Mouse (Mus musculus): ENCODE measurements around the gene Slc41a2.

Slc41a2 gene

DNA sequence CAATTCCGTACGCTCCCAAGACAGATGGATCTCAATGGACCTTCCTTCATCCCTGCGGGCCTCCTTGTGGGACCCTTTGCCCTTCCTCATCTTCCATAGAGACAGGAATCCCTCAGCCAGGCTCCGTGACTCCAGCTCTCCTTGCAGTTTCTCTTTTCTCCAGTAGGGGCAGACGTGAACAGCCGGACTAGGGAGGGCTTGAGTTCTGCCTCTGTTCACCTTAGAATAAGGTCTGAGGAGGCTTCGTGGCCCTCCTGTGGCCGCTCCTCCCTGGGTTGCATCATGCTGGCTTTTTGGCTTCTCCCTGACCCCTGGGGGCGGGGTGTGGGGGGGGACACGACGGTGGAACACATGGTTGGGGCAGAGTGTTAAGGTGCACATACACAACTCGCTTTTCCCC, 118.0 kb downstream of the Slc41a2 start:
- DNase-seq: peak; percentile 94

- DNase-seq: no peak
Measured at GRCm38 (mm10) chr10:83218778-83219177, 118.9 kb downstream of the Slc41a2 start.

DNA sequence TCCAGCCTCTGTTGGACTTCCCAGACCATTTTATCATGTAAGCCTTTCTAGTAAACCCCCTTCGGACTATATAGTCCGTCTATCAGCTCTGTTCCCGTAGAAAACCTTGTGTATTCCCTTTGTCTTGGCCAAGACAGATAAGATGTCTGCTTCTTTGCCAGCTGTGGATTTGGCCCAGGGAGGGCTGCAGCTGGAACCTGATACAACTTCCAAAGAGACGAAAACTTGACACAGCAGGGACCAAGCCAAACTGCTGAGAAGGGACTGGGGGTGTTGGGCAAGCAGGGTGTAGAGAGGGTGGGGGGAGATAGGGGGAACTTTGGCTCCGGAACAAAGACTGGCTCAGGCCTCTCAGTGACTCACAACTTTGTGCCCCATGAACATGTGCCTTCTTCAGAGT, 120.4 kb downstream of the Slc41a2 start:
- DNase-seq: peak; percentile 95

GRCm38 (mm10) chr10:83215559-83215958, 122.1 kb downstream of the Slc41a2 start:
- DNase-seq: no peak

- DNase-seq: no peak
Measured at GRCm38 (mm10) chr10:83212618-83213017, 125.1 kb downstream of the Slc41a2 start.

- DNase-seq: no peak
Measured at GRCm38 (mm10) chr10:83210968-83211583, 126.6 kb downstream of the Slc41a2 start.

DNA sequence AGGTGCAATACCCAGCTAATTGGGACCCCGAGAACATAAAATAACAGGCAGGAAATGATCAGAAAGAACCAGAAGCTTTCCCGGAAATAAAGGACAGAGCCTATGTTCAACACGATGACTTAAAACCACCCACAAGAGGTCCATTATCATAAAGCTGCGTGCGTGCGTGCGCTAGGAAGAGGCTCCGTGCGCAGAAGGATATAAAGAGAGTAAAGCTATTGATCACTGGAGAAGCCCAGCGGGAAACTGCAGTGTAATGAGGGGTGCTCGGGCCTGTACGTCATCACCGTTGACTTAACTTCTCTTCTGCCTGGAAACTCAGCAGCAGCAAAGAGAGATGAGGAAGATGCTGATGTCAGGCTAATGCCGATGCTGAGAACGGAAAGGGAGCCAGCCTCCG, 127.6 kb downstream of the Slc41a2 start:
- DNase-seq: no peak

- no peak for DNase-seq
Measured at GRCm38 (mm10) chr10:83209388-83209787, 128.3 kb downstream of the Slc41a2 start.

DNA sequence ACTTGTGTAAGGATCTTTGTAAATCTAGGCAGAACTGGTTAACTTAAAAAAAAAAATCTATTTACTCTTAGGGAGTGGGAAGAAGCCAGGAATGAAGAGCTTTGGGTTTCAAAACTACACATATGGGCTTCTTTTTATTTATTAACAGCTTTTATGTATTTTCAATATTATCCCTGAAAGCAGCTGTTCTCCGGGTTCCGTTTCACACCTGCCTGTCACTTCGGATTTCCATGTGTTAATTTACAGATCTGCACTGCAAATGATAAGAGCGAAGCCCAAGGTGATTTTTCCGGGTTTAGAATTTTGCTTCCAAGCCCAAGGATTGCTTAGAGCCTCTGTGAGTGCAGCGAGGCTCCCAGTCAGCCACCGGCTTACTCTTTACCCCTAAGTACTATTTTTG, 129.2 kb downstream of the Slc41a2 start:
- DNase-seq: no peak

DNA sequence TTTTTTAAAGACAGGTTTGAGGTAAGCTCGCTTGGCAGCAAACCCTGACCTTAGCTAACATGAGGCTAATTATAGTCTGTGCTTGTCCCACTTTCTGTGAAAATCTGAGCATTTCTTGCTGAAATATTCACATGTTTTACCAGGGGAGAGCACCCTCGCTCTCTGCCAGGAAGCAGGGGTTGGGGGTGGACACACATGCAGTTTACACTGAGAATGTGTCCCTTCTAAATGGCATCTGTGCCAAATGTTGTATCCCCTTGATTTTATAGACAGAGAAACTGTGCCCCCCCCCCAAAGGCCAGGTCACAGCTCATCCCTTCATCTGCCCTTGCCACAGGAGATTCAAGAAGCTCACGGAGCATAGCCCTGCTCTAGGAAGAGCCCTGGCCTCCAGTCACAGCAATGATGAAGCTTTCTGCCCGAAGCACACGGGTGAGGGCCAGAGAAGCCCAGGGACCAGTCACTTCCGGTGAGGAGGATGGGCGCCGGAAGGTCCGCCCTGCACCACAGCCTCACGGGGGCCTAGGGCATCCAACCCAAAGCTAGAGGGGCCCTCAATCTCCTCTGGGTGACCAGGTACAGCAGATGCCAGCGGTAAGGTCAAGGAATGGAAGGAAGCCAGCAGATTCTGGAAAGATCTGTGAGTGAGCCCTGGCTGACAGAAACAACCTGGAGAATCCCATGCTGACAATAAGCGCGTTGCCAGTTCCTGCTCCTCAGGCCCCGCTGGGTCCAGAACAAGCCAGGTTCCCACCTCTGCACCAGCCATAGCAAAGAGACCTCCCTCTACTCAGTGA, 134.6 kb downstream of the Slc41a2 start:
- DNase-seq: no peak

DNA sequence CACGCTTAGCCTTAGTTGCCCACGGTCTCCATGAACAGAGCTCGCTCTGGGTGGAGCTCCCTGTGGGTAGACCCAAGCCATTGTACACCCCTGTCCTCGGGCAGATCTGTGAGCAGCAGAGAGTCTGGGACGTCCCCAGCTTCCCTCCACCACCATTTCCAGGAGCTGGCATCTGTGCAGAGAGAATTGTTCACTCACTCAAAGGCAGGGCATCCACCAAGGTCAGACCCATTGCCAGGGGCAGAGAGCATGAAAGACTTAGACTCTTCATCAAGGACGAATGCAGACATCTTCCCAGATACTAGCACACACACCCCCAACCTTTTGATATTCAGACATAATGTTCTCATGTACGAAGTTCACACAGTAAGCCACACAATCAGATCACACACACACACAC, 136.2 kb downstream of the Slc41a2 start:
- no peak for DNase-seq

DNA sequence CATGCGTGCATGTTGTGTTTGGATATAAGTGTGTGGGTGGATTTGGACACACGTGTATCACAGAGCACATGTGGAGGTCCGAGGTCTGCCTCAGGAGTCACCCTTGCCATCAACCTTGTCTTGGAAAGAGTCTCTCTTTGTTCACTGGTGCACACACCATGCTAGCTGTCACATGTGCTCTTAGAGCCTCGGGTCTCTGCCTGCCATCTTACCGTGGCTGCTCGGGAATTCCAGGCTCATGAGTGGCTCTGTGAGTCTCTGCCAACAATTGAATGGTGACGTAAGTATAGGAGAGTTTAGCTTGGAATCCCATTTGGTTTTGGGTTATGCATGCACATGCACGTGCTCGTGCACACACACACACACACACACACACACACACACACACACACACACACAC, 138.4 kb downstream of the Slc41a2 start:
- DNase-seq: no peak

DNA sequence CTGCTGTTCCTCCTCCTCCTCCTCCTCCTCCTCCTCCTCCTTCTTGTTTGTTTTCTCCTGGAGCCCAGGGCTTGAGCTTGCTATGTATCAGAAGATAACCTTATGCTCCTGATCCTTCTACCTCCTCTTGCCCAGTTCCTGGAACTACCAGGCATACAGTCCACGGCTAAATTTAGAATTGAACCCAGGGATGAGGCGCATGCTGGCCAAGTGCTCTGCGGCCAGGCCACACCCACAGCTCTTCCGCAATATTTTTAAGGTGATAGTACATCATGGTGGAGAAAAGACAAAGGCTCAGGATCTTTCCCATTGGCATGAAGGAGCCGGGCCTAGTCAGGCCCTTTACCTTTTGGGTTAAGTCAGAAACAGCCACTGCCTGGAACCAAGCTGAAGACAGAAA, 139.0 kb downstream of the Slc41a2 start:
- DNase-seq: no peak

DNA sequence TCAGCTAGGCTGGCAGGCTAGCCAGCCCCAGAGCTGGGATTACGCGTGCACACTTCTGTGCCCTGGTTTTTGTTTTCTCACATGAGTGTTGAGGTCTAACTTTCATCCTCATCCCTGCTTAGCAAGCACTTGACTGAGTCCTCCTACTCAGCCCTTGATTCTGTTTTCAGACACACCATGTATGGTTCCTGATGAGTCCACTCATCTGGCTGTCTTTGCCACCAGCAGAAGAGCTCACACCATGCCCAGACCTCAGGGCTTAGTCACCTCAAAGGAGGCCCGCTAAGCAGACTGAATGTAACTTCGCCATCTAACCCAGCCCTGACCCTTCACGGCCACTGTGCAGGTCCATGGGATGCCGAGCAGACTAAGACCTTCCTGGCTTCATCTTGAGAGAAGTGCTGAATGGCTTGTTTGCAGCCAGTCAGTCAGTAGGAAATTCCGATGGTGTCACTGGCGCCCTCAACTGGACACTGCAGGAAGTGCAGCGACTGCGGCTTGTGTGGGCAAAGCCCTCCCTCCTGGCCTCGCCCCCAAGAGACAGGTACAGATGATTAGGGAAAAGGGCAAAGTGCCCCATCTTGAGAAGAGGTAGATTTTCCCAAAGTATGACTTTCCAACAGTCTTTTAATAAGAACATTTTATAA, 139.9 kb downstream of the Slc41a2 start:
- peak; percentile 96 for DNase-seq

GRCm38 (mm10) chr10:83191982-83192381, 145.7 kb downstream of the Slc41a2 start:
- DNase-seq: no peak

- DNase-seq: no peak
Measured at GRCm38 (mm10) chr10:83191476-83191875, 146.2 kb downstream of the Slc41a2 start.

DNA sequence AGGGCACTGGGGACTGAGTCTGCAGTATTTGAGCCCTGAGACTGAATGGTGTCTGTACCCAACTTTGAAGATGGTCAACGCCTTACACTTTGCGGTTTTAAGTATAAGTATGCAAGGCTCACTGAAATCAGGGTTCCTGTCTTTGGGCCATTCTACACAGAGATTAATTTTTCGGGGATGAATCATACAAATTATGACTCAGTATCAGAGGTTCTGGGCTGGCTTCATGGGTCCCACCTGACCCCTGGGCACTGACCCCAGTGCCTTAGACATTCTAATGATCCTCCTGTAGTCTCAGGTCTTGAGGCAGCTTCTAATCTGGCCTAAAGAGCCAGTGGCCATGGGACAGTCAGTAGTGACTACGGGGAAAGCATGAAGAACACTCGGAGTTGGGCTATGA, 148.6 kb downstream of the Slc41a2 start:
- DNase-seq: no peak

- no peak for DNase-seq
Measured at GRCm38 (mm10) chr10:83186984-83187383, 150.7 kb downstream of the Slc41a2 start.

- no peak for DNase-seq
Measured at GRCm38 (mm10) chr10:83186167-83186566, 151.5 kb downstream of the Slc41a2 start.

DNA sequence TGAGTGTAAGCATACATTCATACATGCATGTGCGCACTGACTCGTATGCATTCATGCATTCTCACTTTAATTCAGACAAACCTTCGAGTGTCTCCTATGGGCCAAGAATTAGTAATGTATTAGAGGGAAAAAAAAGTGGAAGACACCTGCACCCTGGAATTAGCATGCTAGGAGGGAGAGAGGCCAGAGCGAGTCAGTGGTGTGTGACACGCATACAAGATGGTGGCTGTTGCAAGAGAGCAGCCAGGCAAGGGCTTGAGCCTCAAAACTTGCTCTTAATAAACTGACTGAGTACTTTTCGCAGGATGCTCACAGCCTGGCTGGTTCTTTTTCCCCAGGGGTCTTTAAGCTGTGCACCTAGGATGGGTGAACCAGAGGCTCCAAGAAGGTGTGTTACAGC, 152.6 kb downstream of the Slc41a2 start:
- DNase-seq: no peak

DNA sequence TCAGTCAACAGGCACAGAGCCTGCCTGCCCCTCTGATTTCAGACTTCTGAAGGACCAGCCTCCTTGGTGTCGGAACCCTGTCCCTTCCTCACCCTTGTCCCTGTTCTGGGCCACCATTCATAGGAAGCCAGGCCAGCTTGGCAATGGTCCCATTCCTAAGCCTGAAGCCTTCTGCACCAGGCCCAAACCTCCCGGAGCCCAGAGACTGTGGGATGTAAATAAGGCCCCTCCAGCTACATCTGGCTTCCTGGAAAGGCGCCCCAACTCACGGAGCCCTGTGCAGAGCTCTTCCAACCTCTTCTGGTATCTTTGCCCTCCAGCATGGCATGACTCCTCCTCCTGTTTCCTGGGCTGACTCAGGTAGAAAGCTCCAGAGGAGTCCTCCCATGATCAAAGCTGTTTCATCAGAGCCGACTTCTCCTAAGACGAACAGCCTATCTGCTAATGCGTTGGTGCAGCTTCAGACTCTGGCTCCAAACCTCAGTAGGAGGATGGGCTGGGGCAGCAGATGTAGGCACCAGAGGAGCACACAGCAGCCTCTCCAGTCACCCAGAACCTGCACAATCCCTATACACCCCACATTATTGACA, 153.1 kb downstream of the Slc41a2 start:
- peak; percentile 93 for DNase-seq

DNA sequence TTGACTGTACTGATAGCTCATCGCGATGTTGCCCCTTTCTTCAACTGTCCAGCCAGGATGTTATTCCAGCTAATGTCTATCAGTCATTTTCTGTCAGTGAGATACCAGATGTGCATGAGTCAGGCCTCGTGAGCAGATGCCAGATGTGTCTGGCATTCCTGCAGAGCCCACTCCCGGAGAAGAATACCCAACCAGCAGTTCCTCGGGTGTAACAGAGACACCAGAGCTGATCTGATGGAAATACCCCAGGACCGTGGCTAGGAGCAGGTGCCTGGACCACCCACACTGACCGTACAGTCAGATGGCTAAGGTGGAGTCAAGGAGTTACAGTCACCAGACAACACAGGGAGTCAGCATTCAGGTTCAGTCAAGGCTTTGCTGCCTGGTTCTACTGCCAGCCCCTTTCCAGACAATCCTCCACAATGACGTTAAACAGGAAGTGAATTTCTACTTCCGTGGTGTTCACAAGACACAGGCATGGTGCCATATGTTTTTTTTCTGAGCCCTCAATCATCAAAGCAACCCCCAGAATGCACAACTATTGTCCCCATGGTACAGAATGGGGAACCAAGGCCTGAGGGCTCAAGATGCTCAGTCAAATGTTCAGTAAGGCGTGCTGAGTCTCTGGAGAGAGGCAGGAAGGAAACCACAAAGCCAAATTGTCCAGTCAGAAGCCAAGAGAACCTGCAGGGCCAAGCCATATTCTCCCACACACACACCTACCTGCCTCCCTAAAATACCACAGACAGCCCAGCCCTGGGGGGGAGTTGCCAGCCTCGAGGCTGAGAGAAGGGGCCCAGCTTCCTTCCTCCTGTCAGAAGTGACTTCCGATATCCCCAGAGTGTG, 153.8 kb downstream of the Slc41a2 start:
- no peak for DNase-seq

DNA sequence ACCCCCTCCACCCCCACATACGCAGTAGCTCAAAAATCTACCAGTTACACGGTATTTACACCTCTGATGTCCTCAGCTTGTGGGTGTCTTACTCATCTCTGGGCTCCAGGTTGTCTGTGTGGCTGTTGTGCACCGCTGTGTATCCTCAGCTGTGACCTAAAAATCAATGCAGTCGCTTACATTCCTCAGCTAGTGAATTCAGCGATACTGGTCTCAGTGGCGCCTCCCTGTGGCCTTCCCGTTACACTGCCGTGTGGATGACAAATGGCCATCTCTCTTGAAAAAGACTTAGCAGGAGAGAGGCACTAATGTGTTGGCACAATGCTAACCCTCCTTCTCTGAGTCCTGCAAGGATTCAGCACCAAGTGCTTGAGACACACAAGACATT, 155.1 kb downstream of the Slc41a2 start:
- no peak for DNase-seq
